Mouse (Mus musculus) brain, embryonic 14.5 days (tissue): ENCODE results near the gene Ebp.

Source experiments
- CTCF ChIP-seq: fragments of 200-500 bp; IDR thresholded peaks from 2 replicates; pipeline ENCODE4 v1.5.1; 2012; ENCODE audit warnings: inconsistent platforms, mild to moderate bottlenecking, moderate library complexity, borderline replicate concordance; ENCODE audit not compliant: insufficient read depth, insufficient read length; ENCODE audit errors: extremely low read depth
- POLR2A ChIP-seq: fragments of 200-500 bp; IDR thresholded peaks from 2 replicates; pipeline ENCODE4 v1.6.1; 2012; ENCODE audit warnings: mild to moderate bottlenecking, inconsistent platforms, borderline replicate concordance; ENCODE audit not compliant: poor library complexity, insufficient read depth, insufficient read length, severe bottlenecking; ENCODE audit errors: extremely low read depth

- TF ChIP-seq CTCF (no peak), POLR2A (no peak)
These were observed 45.6 kb upstream of the Ebp start for GRCm38 (mm10) chrX:8238804-8239395.
